Mouse (Mus musculus): ENCODE data around the gene Elmo1.
A peak's percentile ranks its signal among the peaks of the same experiment; 100 is the strongest.
"Not testable (repeated sequence)": the region's sequence is repeated elsewhere in the genome, so short reads cannot be mapped to it uniquely, and the experiment has no call there.

Elmo1 gene

GRCm38 (mm10) chr13:20555853-20556452 is 465.6 kb downstream of the Elmo1 start:
- DNase-seq, result no peak

- no peak for DNase-seq
These were observed 466.3 kb downstream of the Elmo1 start for GRCm38 (mm10) chr13:20556739-20557138.

- DNase-seq, result no peak
These were observed 466.8 kb downstream of the Elmo1 start for GRCm38 (mm10) chr13:20557156-20557555.

- peak; percentile 55 for DNase-seq
These were observed 468.0 kb downstream of the Elmo1 start for GRCm38 (mm10) chr13:20558376-20558775.

- no peak for DNase-seq
These were observed 474.0 kb downstream of the Elmo1 start for GRCm38 (mm10) chr13:20564414-20564813.

GRCm38 (mm10) chr13:20575186-20575585 is 484.8 kb downstream of the Elmo1 start:
- DNase-seq, result no peak

- DNase-seq, result no peak
These were observed 495.5 kb downstream of the Elmo1 start for GRCm38 (mm10) chr13:20585868-20586267.

GRCm38 (mm10) chr13:20586462-20586861 is 496.1 kb downstream of the Elmo1 start:
- no peak for DNase-seq

- DNase-seq, result no peak
These were observed 500.6 kb downstream of the Elmo1 start for GRCm38 (mm10) chr13:20590983-20591382.

GRCm38 (mm10) chr13:20597307-20597706 is 506.9 kb downstream of the Elmo1 start:
- DNase-seq, result no peak

- no peak for DNase-seq
These were observed 508.2 kb downstream of the Elmo1 start for GRCm38 (mm10) chr13:20598618-20599017.

- DNase-seq, result no peak
These were observed 509.9 kb downstream of the Elmo1 start for GRCm38 (mm10) chr13:20600246-20600645.

GRCm38 (mm10) chr13:20601421-20601820 is 511.0 kb downstream of the Elmo1 start:
- DNase-seq, result no peak

- DNase-seq, result no peak
These were observed 516.5 kb downstream of the Elmo1 start for GRCm38 (mm10) chr13:20606891-20607290.

- no peak for DNase-seq
These were observed 518.8 kb downstream of the Elmo1 start for GRCm38 (mm10) chr13:20609003-20609688.

- DNase-seq, result no peak
These were observed 525.4 kb downstream of the Elmo1 start for GRCm38 (mm10) chr13:20615596-20616469.

- DNase-seq, result no peak
These were observed 529.5 kb downstream of the Elmo1 start for GRCm38 (mm10) chr13:20619946-20620345.

- no peak for DNase-seq
These were observed 532.9 kb downstream of the Elmo1 start for GRCm38 (mm10) chr13:20623071-20623850.

- no peak for DNase-seq
These were observed 537.4 kb downstream of the Elmo1 start for GRCm38 (mm10) chr13:20627796-20628195.

GRCm38 (mm10) chr13:20632477-20632876 is 542.1 kb downstream of the Elmo1 start:
- no peak for DNase-seq

GRCm38 (mm10) chr13:20634679-20635078 is 544.3 kb downstream of the Elmo1 start:
- not testable (repeated sequence) for DNase-seq

- DNase-seq, result peak; percentile 16
These were observed 545.2 kb downstream of the Elmo1 start for GRCm38 (mm10) chr13:20635646-20636045.
